21 mouse cellular contexts compared by ENCODE assay signal in the genomic region with DNA sequence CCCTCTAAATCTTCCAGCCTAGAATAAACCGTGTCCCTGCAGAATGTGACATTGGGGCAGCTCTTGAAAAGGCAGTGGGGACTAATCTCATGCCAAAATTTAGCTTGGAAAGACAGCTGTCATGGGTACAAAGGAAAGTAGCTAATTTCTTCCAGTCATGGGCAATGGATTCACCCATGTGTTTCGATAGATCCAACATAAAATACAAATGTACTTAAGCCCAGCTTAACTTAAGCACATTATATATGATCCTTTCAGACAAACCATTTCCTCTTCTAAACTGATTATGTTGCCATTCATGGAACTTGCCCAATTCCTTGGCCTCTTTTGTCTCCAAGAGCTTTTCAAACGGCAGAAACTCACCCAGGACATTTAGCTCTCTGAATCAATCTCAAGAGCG.
"Had no signal": no experiment of that assay in that cellular context is flagged by ENCODE, and none has a peak within 500 bp of the region (broad histone marks: within the 10 kb centered on the region; RNA-seq: fewer than 3 reads in every experiment).

No protein-coding gene starts in this region.

- H3K27ac ChIP-seq: intestine, embryonic 15.5 days; kidney, embryonic 15.5 days; left cerebral cortex, adult 2 months; liver, embryonic 14.5 days; macrophage; stomach, postnatal 0 days had no signal

- ATAC-seq: intestine, embryonic 15.5 days; liver, postnatal 0 days; lung, postnatal 0 days had no signal

- DNase-seq: kidney, adult 11 months; kidney, adult 8-10 months; kidney, postnatal 10 days; kidney, postnatal 36 days; layer of hippocampus, postnatal 36 days; liver, postnatal 0 days; lung, embryonic 14.5 days; right cerebral cortex, adult 18-20 months; right cerebral cortex, postnatal 14 days; right cerebral cortex, postnatal 4 days; thymus, adult 2 months; thymus, postnatal 14 days; thymus, postnatal 4 days had no signal

- H3K9ac ChIP-seq: intestine, embryonic 15.5 days; kidney, embryonic 15.5 days; liver, embryonic 14.5 days; liver, postnatal 0 days; lung, embryonic 14.5 days had no signal

- H3K4me1 ChIP-seq: intestine, embryonic 15.5 days; kidney, embryonic 15.5 days had no signal

- H3K27me3 ChIP-seq: intestine, embryonic 15.5 days; kidney, embryonic 15.5 days had no signal

- H3K4me3 ChIP-seq: intestine, embryonic 15.5 days; kidney, embryonic 15.5 days; left cerebral cortex, adult 2 months had no signal

- H3K9me3 ChIP-seq: intestine, embryonic 15.5 days; kidney, embryonic 15.5 days had no signal

- H3K4me2 ChIP-seq: intestine, embryonic 15.5 days; kidney, embryonic 15.5 days; liver, embryonic 11.5 days; lung, embryonic 14.5 days had no signal

- H3K36me3 ChIP-seq: intestine, embryonic 15.5 days; kidney, embryonic 15.5 days had no signal
